Mouse (Mus musculus) intestine, embryonic 15.5 days (tissue): ENCODE measurements around the gene Gm20388. TPM values are rescaled to one million over a fixed set of nuclear protein-coding genes. Genes with fewer than 3 reads are reported as not detected.
A peak's percentile ranks its signal among the peaks of the same experiment; 100 is the strongest.

Experiments
- ATAC-seq: fragments of 200-750 bp; cut with Nextera tagmentation; 2 replicates; pipeline ENCODE4 v1.8.0; 2017; ENCODE audit warnings: moderate TSS enrichment, moderate library complexity
- H3K27ac ChIP-seq: fragments of 300-500 bp; sonication (generic); 2 replicates; pipeline ENCODE4 v1.5.1; 2015; ENCODE audit warnings: mild to moderate bottlenecking, inconsistent platforms
- H3K27me3 ChIP-seq: fragments of 300-500 bp; sonication (generic); replicated peaks from 2 replicates; pipeline ENCODE4 v1.6.1; 2015; ENCODE audit warnings: inconsistent platforms
- H3K36me3 ChIP-seq: fragments of 300-500 bp; sonication (generic); 2 replicates; pipeline ENCODE4 v1.6.1; 2015; ENCODE audit warnings: inconsistent platforms
- H3K4me1 ChIP-seq: fragments of 300-500 bp; sonication (generic); replicated peaks from 2 replicates; pipeline ENCODE4 v1.6.1; 2015; ENCODE audit warnings: inconsistent platforms
- H3K4me2 ChIP-seq: fragments of 300-500 bp; sonication (generic); replicated peaks from 2 replicates; pipeline ENCODE4 v1.6.1; 2015; ENCODE audit warnings: mild to moderate bottlenecking, inconsistent platforms
- H3K4me3 ChIP-seq: fragments of 300-500 bp; sonication (generic); replicated peaks from 2 replicates; pipeline ENCODE4 v1.5.1; 2015; ENCODE audit warnings: inconsistent platforms
- H3K9ac ChIP-seq: fragments of 300-500 bp; sonication (generic); 2 replicates; pipeline ENCODE4 v1.6.1; 2015; ENCODE audit warnings: inconsistent platforms
- H3K9me3 ChIP-seq: fragments of 300-500 bp; sonication (generic); 2 replicates; pipeline ENCODE4 v1.6.1; 2016; ENCODE audit warnings: inconsistent platforms
- WGBS: fragments of 180-500 bp; shearing (Covaris S2); methylation state at CpG from one replicate; pipeline ENCODE4 v1.1.7; 2015; 5-methylcytosine and 5-hydroxymethylcytosine counted together
- polyA plus RNA-seq: library from polyadenylated mRNA; unstranded; fragments of >200 nt; fragmentation: Nextera tagmentation; extraction: Ambion mirVana; gene quantifications from 2 replicates; pipeline ENCODE4 v1.2.1, GENCODE M21; 2015

Gene Gm20388
- polyA plus RNA-seq, 1 experiment from 2014 or later, result not detected

- ATAC-seq, result no peak
- H3K27ac ChIP-seq, result no peak overlapping the region
- H3K4me3 ChIP-seq, result no peak overlapping the region
- no peak overlapping the region for H3K9ac ChIP-seq
- H3K9me3 ChIP-seq, result no peaks in the 10 kb centered on the region
- no peaks in the 10 kb centered on the region for H3K36me3 ChIP-seq
- H3K27me3 ChIP-seq, result no peaks in the 10 kb centered on the region
- 76% methylated on average over 6 of the region's 6 CpGs for WGBS
- H3K4me2 ChIP-seq, result no peak overlapping the region
- peaks cover 51% of the 10 kb centered on the region for H3K4me1 ChIP-seq
Measured at GRCm38 (mm10) chr8:120189440-120189839, 278.8 kb downstream of the Gm20388 start.

GRCm38 (mm10) chr8:120190107-120190809 lies 279.6 kb downstream of the Gm20388 start:
- Histone ChIP-seq H3K4me1 (peaks cover 45% of the 10 kb centered on the region), H3K27ac (peak overlapping the region; percentile 14; the same call in 1 of the 2 replicates)
- no peak for ATAC-seq

GRCm38 (mm10) chr8:120190810-120191413 lies 280.3 kb downstream of the Gm20388 start:
- no peaks in the 10 kb centered on the region for H3K27me3 ChIP-seq
- peak overlapping the region; percentile 52 for H3K4me2 ChIP-seq
- peak overlapping the region; percentile 13; the same call in 1 of the 2 replicates for H3K9ac ChIP-seq
- no peaks in the 10 kb centered on the region for H3K36me3 ChIP-seq
- 23% methylated on average over 20 of the region's 20 CpGs for WGBS
- H3K9me3 ChIP-seq, result no peaks in the 10 kb centered on the region
- H3K4me3 ChIP-seq, result no peak overlapping the region
- peaks cover 38% of the 10 kb centered on the region for H3K4me1 ChIP-seq
- H3K27ac ChIP-seq, result peak overlapping the region; percentile 91
- peak; percentile 92 for ATAC-seq

More at GRCm38 (mm10) chr8:120190107-120190809, 279.6 kb downstream of the Gm20388 start:
- no peaks in the 10 kb centered on the region for H3K27me3 ChIP-seq
- H3K9me3 ChIP-seq, result no peaks in the 10 kb centered on the region
- no peak overlapping the region for H3K4me3 ChIP-seq
- H3K9ac ChIP-seq, result no peak overlapping the region
- 81% methylated on average over 17 of the region's 17 CpGs for WGBS
- no peaks in the 10 kb centered on the region for H3K36me3 ChIP-seq
- no peak overlapping the region for H3K4me2 ChIP-seq

- no peak overlapping the region for H3K4me3 ChIP-seq
- H3K27me3 ChIP-seq, result no peaks in the 10 kb centered on the region
- H3K9me3 ChIP-seq, result no peaks in the 10 kb centered on the region
- H3K27ac ChIP-seq, result peak overlapping the region; percentile 91
- H3K4me1 ChIP-seq, result peaks cover 31% of the 10 kb centered on the region
- H3K9ac ChIP-seq, result no peak overlapping the region
- 63% methylated on average over 5 of the region's 5 CpGs for WGBS
- H3K36me3 ChIP-seq, result no peaks in the 10 kb centered on the region
- ATAC-seq, result peak; percentile 37; the same call in 1 of the 2 replicates
- H3K4me2 ChIP-seq, result peak overlapping the region; percentile 52; the same call in 1 of the 2 replicates
Measured at GRCm38 (mm10) chr8:120191633-120192032, 281.0 kb downstream of the Gm20388 start.

GRCm38 (mm10) chr8:120192118-120192517 lies 281.5 kb downstream of the Gm20388 start:
- Histone ChIP-seq H3K9ac (no peak overlapping the region), H3K27me3 (no peaks in the 10 kb centered on the region), H3K4me1 (peaks cover 27% of the 10 kb centered on the region), H3K36me3 (no peaks in the 10 kb centered on the region), H3K27ac (peak overlapping the region; percentile 91), H3K9me3 (no peaks in the 10 kb centered on the region), H3K4me2 (no peak overlapping the region), H3K4me3 (no peak overlapping the region)
- 97% methylated on average over 5 of the region's 5 CpGs for WGBS
- no peak for ATAC-seq

- ATAC-seq, result no peak
- H3K4me2 ChIP-seq, result no peak overlapping the region
- H3K9me3 ChIP-seq, result 0 out of 2 replicates have a peak, but pooled peaks cover 3% of the 10 kb centered on the region
- H3K4me3 ChIP-seq, result no peak overlapping the region
- H3K27ac ChIP-seq, result no peak overlapping the region
- WGBS, result 80% methylated on average over 6 of the region's 6 CpGs
- H3K4me1 ChIP-seq, result peaks cover 18% of the 10 kb centered on the region
- no peaks in the 10 kb centered on the region for H3K36me3 ChIP-seq
- H3K27me3 ChIP-seq, result no peaks in the 10 kb centered on the region
- no peak overlapping the region for H3K9ac ChIP-seq
Measured at GRCm38 (mm10) chr8:120201351-120201750, 290.7 kb downstream of the Gm20388 start.

- H3K27ac ChIP-seq, result no peak overlapping the region
- peak; percentile 31; the same call in 1 of the 2 replicates for ATAC-seq
- no peak overlapping the region for H3K4me3 ChIP-seq
- H3K4me2 ChIP-seq, result no peak overlapping the region
- peaks cover 18% of the 10 kb centered on the region for H3K4me1 ChIP-seq
- no peak overlapping the region for H3K9ac ChIP-seq
- no peaks in the 10 kb centered on the region for H3K36me3 ChIP-seq
- H3K27me3 ChIP-seq, result no peaks in the 10 kb centered on the region
- 0 out of 2 replicates have a peak, but pooled peaks cover 3% of the 10 kb centered on the region for H3K9me3 ChIP-seq
- WGBS, result 57% methylated on average over 3 of the region's 3 CpGs
Measured at GRCm38 (mm10) chr8:120202546-120202945, 291.9 kb downstream of the Gm20388 start.

- Histone ChIP-seq H3K9me3 (no peaks in the 10 kb centered on the region), H3K27ac (0 out of 2 replicates have a peak overlapping the region, but pooled peaks have one; percentile 40), H3K4me2 (peak overlapping the region; percentile 1; the same call in 1 of the 2 replicates), H3K27me3 (no peaks in the 10 kb centered on the region), H3K9ac (no peak overlapping the region), H3K4me3 (no peak overlapping the region), H3K36me3 (no peaks in the 10 kb centered on the region), H3K4me1 (peaks cover 24% of the 10 kb centered on the region)
- WGBS, result 56% methylated on average over 7 of the region's 7 CpGs
- ATAC-seq, result peak; percentile 39; the same call in 1 of the 2 replicates
Measured at GRCm38 (mm10) chr8:120204736-120205360, 294.2 kb downstream of the Gm20388 start.

GRCm38 (mm10) chr8:120205916-120206315 lies 295.3 kb downstream of the Gm20388 start:
- no peak; the same call in 1 of the 2 replicates for ATAC-seq
- WGBS, result 85% methylated on average over 9 of the region's 9 CpGs
- Histone ChIP-seq H3K9me3 (no peaks in the 10 kb centered on the region), H3K27me3 (no peaks in the 10 kb centered on the region), H3K4me1 (peaks cover 28% of the 10 kb centered on the region), H3K4me3 (no peak overlapping the region), H3K9ac (no peak overlapping the region), H3K36me3 (no peaks in the 10 kb centered on the region), H3K27ac (no peak overlapping the region), H3K4me2 (no peak overlapping the region)

- no peaks in the 10 kb centered on the region for H3K36me3 ChIP-seq
- ATAC-seq, result no peak
- H3K9ac ChIP-seq, result no peak overlapping the region
- H3K27me3 ChIP-seq, result no peaks in the 10 kb centered on the region
- H3K27ac ChIP-seq, result no peak overlapping the region
- H3K4me1 ChIP-seq, result peaks cover 31% of the 10 kb centered on the region
- no peaks in the 10 kb centered on the region for H3K9me3 ChIP-seq
- 86% methylated on average over 8 of the region's 8 CpGs for WGBS
- H3K4me2 ChIP-seq, result no peak overlapping the region
- H3K4me3 ChIP-seq, result no peak overlapping the region
Measured at GRCm38 (mm10) chr8:120207364-120207763, 296.7 kb downstream of the Gm20388 start.

GRCm38 (mm10) chr8:120208113-120208512 lies 297.5 kb downstream of the Gm20388 start:
- no peak overlapping the region for H3K27ac ChIP-seq
- H3K4me3 ChIP-seq, result no peak overlapping the region
- H3K4me1 ChIP-seq, result peaks cover 34% of the 10 kb centered on the region
- H3K27me3 ChIP-seq, result no peaks in the 10 kb centered on the region
- no peak overlapping the region for H3K4me2 ChIP-seq
- no peaks in the 10 kb centered on the region for H3K9me3 ChIP-seq
- no peak overlapping the region for H3K9ac ChIP-seq
- WGBS, result 29% methylated on average over 11 of the region's 11 CpGs
- H3K36me3 ChIP-seq, result no peaks in the 10 kb centered on the region
- ATAC-seq, result no peak

GRCm38 (mm10) chr8:120211345-120211744 lies 300.7 kb downstream of the Gm20388 start:
- H3K4me1 ChIP-seq, result peaks cover 31% of the 10 kb centered on the region
- no peak overlapping the region for H3K4me3 ChIP-seq
- H3K9me3 ChIP-seq, result no peaks in the 10 kb centered on the region
- 0 out of 2 replicates have a peak overlapping the region, but pooled peaks have one; percentile 27 for H3K27ac ChIP-seq
- WGBS, result 17% methylated on average over 4 of the region's 4 CpGs
- no peaks in the 10 kb centered on the region for H3K27me3 ChIP-seq
- no peaks in the 10 kb centered on the region for H3K36me3 ChIP-seq
- H3K9ac ChIP-seq, result 0 out of 2 replicates have a peak overlapping the region, but pooled peaks have one; percentile 8
- ATAC-seq, result 0 out of 2 replicates have a peak, but pooled peaks have one; percentile 10
- no peak overlapping the region for H3K4me2 ChIP-seq
